Mouse (Mus musculus): ENCODE results near the gene Nav1. TPM values are rescaled to one million over a fixed set of nuclear protein-coding genes. Genes with fewer than 3 reads are reported as not detected.

Gene Nav1
- polyA plus RNA-seq, 1 experiment from 2014 or later = 13.3 TPM

DNA sequence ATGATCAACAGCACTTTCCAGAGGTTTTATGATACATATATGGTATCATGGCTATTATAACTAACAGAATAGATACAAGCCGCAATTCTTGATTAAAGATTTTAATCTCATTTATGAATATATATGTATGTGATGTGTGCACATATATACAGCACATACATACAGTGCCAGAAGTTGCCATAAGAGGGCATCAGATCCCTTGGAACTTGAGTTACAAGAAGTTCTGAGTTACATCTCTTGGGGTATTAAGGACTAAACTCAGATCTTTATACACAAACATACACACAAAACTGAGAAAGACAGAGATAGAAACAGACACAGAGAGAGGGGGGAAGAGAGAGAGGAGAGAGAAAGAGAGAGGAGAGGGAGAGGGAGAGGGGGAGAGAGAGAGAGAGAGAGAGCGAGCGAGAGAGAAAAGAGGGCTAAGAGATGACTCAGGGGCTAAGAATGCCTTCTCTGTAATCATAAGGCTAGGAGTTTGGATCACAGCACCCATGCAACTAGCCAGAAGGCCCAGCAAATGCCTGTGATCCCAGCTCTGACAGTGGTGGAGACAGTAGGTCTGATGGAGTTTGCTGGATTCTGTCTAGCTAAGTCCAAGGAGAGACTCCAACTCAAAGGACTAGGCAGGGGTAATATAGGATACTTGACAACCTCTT, 205.5 kb downstream of the Nav1 start:
- ATAC-seq (ENCODE audit: low FRiP score) (no peak), DNase-seq (ENCODE audit: low spot score, missing footprints) (no peak)
- WGBS = 94% methylated on average over 3 of the region's 3 CpGs
- Histone ChIP-seq H3K9me3 (ENCODE audit: control insufficient read depth, low read length) (no peaks in the 10 kb centered on the region), H3K4me3 (ENCODE audit: low read depth, low read length) (no peak overlapping the region), H3K36me3 (ENCODE audit: control insufficient read depth, insufficient read depth, low read length) (peaks cover 37% of the 10 kb centered on the region), H3K4me2 (no peak overlapping the region), H3K9ac (ENCODE audit: low read length) (no peak overlapping the region), H3K27ac (ENCODE audit: low read depth, low read length) (no peak overlapping the region), H3K4me1 (ENCODE audit: control insufficient read depth, insufficient read depth, low read length) (no peaks in the 10 kb centered on the region), H3K27me3 (ENCODE audit: control insufficient read depth, insufficient read depth, low read length) (no peaks in the 10 kb centered on the region)

DNA sequence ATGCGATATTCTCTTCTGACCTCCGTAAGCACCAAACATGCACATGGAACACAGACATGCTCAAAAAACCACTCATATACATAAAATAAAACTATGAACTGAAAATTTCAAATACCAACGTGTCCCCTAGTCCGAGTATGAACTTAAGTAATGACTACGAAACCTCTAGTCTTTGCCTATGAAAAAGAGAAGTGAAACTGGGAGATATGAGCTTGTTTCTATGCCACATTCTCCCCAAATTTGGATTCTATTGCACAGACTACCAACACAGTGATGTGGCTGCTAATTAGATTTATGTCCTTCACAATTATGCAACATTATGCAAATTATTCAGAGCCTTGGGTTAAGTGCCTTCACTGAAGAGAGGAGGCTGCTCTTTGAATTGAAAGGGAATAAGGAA, 207.6 kb downstream of the Nav1 start:
- Histone ChIP-seq H3K4me1 (ENCODE audit: control insufficient read depth, insufficient read depth, low read length) (no peaks in the 10 kb centered on the region), H3K9me3 (ENCODE audit: control insufficient read depth, low read length) (no peaks in the 10 kb centered on the region), H3K4me3 (ENCODE audit: low read depth, low read length) (no peak overlapping the region), H3K9ac (ENCODE audit: low read length) (no peak overlapping the region), H3K27me3 (ENCODE audit: control insufficient read depth, insufficient read depth, low read length) (no peaks in the 10 kb centered on the region), H3K27ac (ENCODE audit: low read depth, low read length) (no peak overlapping the region), H3K4me2 (no peak overlapping the region), H3K36me3 (ENCODE audit: control insufficient read depth, insufficient read depth, low read length) (peaks cover 32% of the 10 kb centered on the region)
- DNase-seq (ENCODE audit: low spot score, missing footprints) (no peak), ATAC-seq (ENCODE audit: low FRiP score) (no peak)
- 98% methylated on average over 5 of the region's 5 CpGs for WGBS

DNA sequence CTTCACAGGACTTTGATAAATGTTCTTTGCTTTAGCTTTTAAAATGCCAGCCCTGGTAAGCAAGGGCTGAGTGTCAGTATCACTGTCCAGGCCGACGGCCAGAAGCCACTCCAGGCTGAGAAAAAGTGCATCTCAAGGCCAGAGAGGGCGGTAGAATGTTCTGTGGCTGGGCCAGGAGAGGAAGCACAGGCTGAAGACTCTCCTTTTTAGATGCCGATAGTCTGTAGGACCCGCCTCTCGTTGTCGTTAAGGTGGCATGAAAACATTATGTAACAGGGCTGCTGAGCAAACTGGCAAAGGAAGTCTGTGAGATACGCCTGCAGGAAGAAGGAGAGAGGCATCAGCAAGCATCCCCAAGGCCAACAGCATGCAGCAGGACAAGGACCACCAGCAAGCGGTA, 221.9 kb downstream of the Nav1 start:
- H3K9me3 ChIP-seq (ENCODE audit: control insufficient read depth, low read length) = no peaks in the 10 kb centered on the region
- 93% methylated on average over 9 of the region's 9 CpGs for WGBS
- H3K9ac ChIP-seq (ENCODE audit: low read length) = no peak overlapping the region
- H3K27me3 ChIP-seq (ENCODE audit: control insufficient read depth, insufficient read depth, low read length) = no peaks in the 10 kb centered on the region
- ATAC-seq (ENCODE audit: low FRiP score) = no peak
- no peak overlapping the region for H3K4me2 ChIP-seq
- no peaks in the 10 kb centered on the region for H3K4me1 ChIP-seq (ENCODE audit: control insufficient read depth, insufficient read depth, low read length)
- no peak for DNase-seq (ENCODE audit: low spot score, missing footprints)
- H3K4me3 ChIP-seq (ENCODE audit: low read depth, low read length) = no peak overlapping the region
- H3K27ac ChIP-seq (ENCODE audit: low read depth, low read length) = no peak overlapping the region
- peaks cover 46% of the 10 kb centered on the region for H3K36me3 ChIP-seq (ENCODE audit: control insufficient read depth, insufficient read depth, low read length)

Small RNAs within 50 kb of the gene (microRNA-seq; reads per million reads assigned to microRNA genes)
- 0.95 reads per million for gene Mir1231

Other genes starting within 250 kb of the Nav1 start
- gene Shisa4, start 232.1 kb downstream of the Nav1 start, polyA plus RNA-seq (2014; fragmentation: Nextera tagmentation; extraction: Ambion mirVana) = 46.5 and 47.2 TPM in 2 replicates
- gene Ipo9, start 176.8 kb downstream of the Nav1 start, polyA plus RNA-seq (2014; fragmentation: Nextera tagmentation; extraction: Ambion mirVana) = 167 and 188 TPM in 2 replicates
- gene Csrp1, start 112.8 kb upstream of the Nav1 start, polyA plus RNA-seq (2014; fragmentation: Nextera tagmentation; extraction: Ambion mirVana) = 33.2 and 34.1 TPM in 2 replicates
- gene Phlda3, start 158.8 kb upstream of the Nav1 start, polyA plus RNA-seq (2014; fragmentation: Nextera tagmentation; extraction: Ambion mirVana) = 16.9 and 19.4 TPM in 2 replicates
- gene Tnni1, start 172.1 kb upstream of the Nav1 start, polyA plus RNA-seq (2014; fragmentation: Nextera tagmentation; extraction: Ambion mirVana) = 0.95 and 1.3 TPM in 2 replicates
- gene Lad1, start 211.3 kb upstream of the Nav1 start, polyA plus RNA-seq (2014; fragmentation: Nextera tagmentation; extraction: Ambion mirVana) = 0.36 and 0.37 TPM in 2 replicates
- gene Tnnt2, start 229.1 kb upstream of the Nav1 start, polyA plus RNA-seq (2014; fragmentation: Nextera tagmentation; extraction: Ambion mirVana) = 0.82 and 0.92 TPM in 2 replicates

Measured in midbrain, embryonic 11.5 days (tissue).